Mouse (Mus musculus): ENCODE results near the gene Pex14.
"Not testable (repeated sequence)": the region's sequence is repeated elsewhere in the genome, so short reads cannot be mapped to it uniquely, and the experiment has no call there.

The Pex14 gene

GRCm38 (mm10) chr4:149099369-149100017 lies at the start of gene Pex14:
Gene Pex14 (minus strand): TSS chr4:149099876.
- peak; percentile 95 for DNase-seq

- no peak for DNase-seq
These were observed 49.5 kb upstream of the Pex14 start for GRCm38 (mm10) chr4:149149196-149149595.

- DNase-seq, result no peak
These were observed 48.4 kb upstream of the Pex14 start for GRCm38 (mm10) chr4:149148084-149148483.

GRCm38 (mm10) chr4:149147528-149147927 lies 47.9 kb upstream of the Pex14 start:
- no peak for DNase-seq

- no peak for DNase-seq
These were observed 45.5 kb upstream of the Pex14 start for GRCm38 (mm10) chr4:149145151-149145550.

GRCm38 (mm10) chr4:149144459-149144858 lies 44.8 kb upstream of the Pex14 start:
- peak; percentile 90 for DNase-seq

GRCm38 (mm10) chr4:149143594-149143993 lies 43.9 kb upstream of the Pex14 start:
- DNase-seq, result no peak

GRCm38 (mm10) chr4:149138515-149138914 lies 38.8 kb upstream of the Pex14 start:
- no peak for DNase-seq

- DNase-seq, result peak; percentile 96
These were observed 37.5 kb upstream of the Pex14 start, which contains the start of gene Cenps for GRCm38 (mm10) chr4:149136982-149137770. Gene Cenps (minus strand): TSS chr4:149137629.

- no peak for DNase-seq
These were observed 36.6 kb upstream of the Pex14 start for GRCm38 (mm10) chr4:149136116-149136850.

GRCm38 (mm10) chr4:149133395-149133794 lies 33.7 kb upstream of the Pex14 start:
- no peak for DNase-seq

GRCm38 (mm10) chr4:149131789-149132565 lies 32.3 kb upstream of the Pex14 start:
- DNase-seq, result no peak

GRCm38 (mm10) chr4:149131021-149131752 lies 31.5 kb upstream of the Pex14 start:
- no peak for DNase-seq

GRCm38 (mm10) chr4:149128467-149128866 lies 28.8 kb upstream of the Pex14 start:
- DNase-seq, result no peak

- DNase-seq, result no peak
These were observed 27.0 kb upstream of the Pex14 start, which contains the start of gene Cort for GRCm38 (mm10) chr4:149126663-149127062. Gene Cort (minus strand): TSS chr4:149126763.

- DNase-seq, result no peak
These were observed 26.4 kb upstream of the Pex14 start for GRCm38 (mm10) chr4:149126115-149126509.

GRCm38 (mm10) chr4:149125341-149126114 lies 25.9 kb upstream of the Pex14 start:
- no peak for DNase-seq

- no peak for DNase-seq
These were observed 23.8 kb upstream of the Pex14 start for GRCm38 (mm10) chr4:149123432-149123831.

- DNase-seq, result not testable (repeated sequence)
These were observed 20.4 kb upstream of the Pex14 start for GRCm38 (mm10) chr4:149119978-149120562.

GRCm38 (mm10) chr4:149103875-149104561 lies 4.3 kb upstream of the Pex14 start, which contains the start of gene Dffa:
Gene Dffa (plus strand): TSS chr4:149104146.
- peak; percentile 96 for DNase-seq

All from embryo, embryonic 11 days (tissue).